Mouse (Mus musculus) C2C12 (cell line): ENCODE results near the gene Syt7. TPM values are rescaled to one million over a fixed set of nuclear protein-coding genes. Genes with fewer than 3 reads are reported as not detected.

Source experiments
- H3K27me3 ChIP-seq: one replicate; pipeline ENCODE4 v1.6.1; 2011; ENCODE audit not compliant: control insufficient read depth, insufficient read depth, insufficient read length
- H3K36me3 ChIP-seq: one replicate; pipeline ENCODE4 v1.6.1; 2011; ENCODE audit not compliant: control insufficient read depth, insufficient read depth
- H3K4me3 ChIP-seq: one replicate; pipeline ENCODE4 v1.5.1; 2011; ENCODE audit warnings: mild to moderate bottlenecking, control low read depth; ENCODE audit not compliant: poor library complexity, insufficient read depth, severe bottlenecking
- H3K79me2 ChIP-seq: one replicate; pipeline ENCODE4 v1.6.1; 2011; ENCODE audit not compliant: control insufficient read depth, insufficient read depth
- H3K79me3 ChIP-seq: one replicate; pipeline ENCODE4 v1.6.1; 2011; ENCODE audit warnings: low read depth, control low read depth
- H3ac ChIP-seq: one replicate; pipeline ENCODE3; 2011; ENCODE audit warnings: low read depth; ENCODE audit not compliant: control insufficient read depth, insufficient read length
- CEBPB ChIP-seq: IDR thresholded peaks from one replicate; pipeline ENCODE4 v1.6.1; 2011; ENCODE audit warnings: low read depth, mild to moderate bottlenecking, control low read depth, moderate library complexity
- CTCF ChIP-seq: IDR thresholded peaks from one replicate; pipeline ENCODE4 v1.5.1; 2011; ENCODE audit not compliant: control insufficient read depth, insufficient read depth, insufficient read length
- FOSL1 ChIP-seq: IDR thresholded peaks from one replicate; pipeline ENCODE4 v1.8.0; 2011; ENCODE audit warnings: mild to moderate bottlenecking, low read length; ENCODE audit not compliant: poor library complexity, insufficient read depth, severe bottlenecking
- MAX ChIP-seq: IDR thresholded peaks from one replicate; pipeline ENCODE4 v1.6.1; 2011; ENCODE audit warnings: mild to moderate bottlenecking, control low read depth
- MYOD1 ChIP-seq: IDR thresholded peaks from one replicate; pipeline ENCODE4 v1.6.1; 2011; ENCODE audit warnings: low read depth; ENCODE audit not compliant: control insufficient read depth, insufficient read length
- MYOG ChIP-seq: IDR thresholded peaks from one replicate; pipeline ENCODE4 v1.6.1; 2011; ENCODE audit not compliant: control insufficient read depth, insufficient read length; ENCODE audit errors: extremely low read depth
- USF1 ChIP-seq: IDR thresholded peaks from one replicate; pipeline ENCODE4 v1.6.1; 2011; ENCODE audit warnings: low read depth, mild to moderate bottlenecking, control low read depth, moderate library complexity
- polyA plus RNA-seq: library from polyadenylated mRNA; unstranded; fragments of >200 nt; fragmentation: generic; extraction: Trizol; gene quantifications from one replicate; pipeline ENCODE4 v1.2.1, GENCODE M21; 2012; ENCODE audit warnings: missing spikeins

Syt7 gene
- polyA plus RNA-seq, 1 experiment, result 0.23 TPM

DNA sequence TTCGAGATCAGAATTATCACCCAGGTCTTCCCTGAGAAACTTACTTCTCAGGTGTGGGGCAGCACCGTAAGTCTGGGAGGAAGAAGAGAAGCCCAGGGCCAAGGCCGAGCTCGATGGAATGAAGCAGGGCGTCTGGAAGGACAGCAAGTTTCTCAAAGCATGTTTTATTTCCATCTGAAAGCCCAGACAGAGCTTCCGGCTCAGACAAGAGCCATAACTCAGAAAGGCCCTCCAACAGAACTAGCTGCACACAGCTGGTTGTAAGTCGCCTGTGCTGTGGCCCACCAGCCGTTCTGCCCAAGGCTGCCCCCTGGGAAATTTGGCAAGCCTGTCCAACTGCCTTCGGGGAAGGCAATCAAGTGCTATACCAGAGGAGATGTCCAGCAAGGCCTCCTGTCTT is 38.5 kb downstream of the Syt7 start:
- Histone ChIP-seq H3K36me3 (no peaks in the 10 kb centered on the region), H3K79me2 (no peaks in the 10 kb centered on the region), H3K79me3 (no peaks in the 10 kb centered on the region), H3K4me3 (no peak overlapping the region), H3ac (no peak overlapping the region), H3K27me3 (peaks cover 69% of the 10 kb centered on the region)
- TF ChIP-seq MYOG (no peak), MAX (no peak), CEBPB (no peak), FOSL1 (no peak), MYOD1 (no peak), USF1 (no peak), CTCF (no peak)

DNA sequence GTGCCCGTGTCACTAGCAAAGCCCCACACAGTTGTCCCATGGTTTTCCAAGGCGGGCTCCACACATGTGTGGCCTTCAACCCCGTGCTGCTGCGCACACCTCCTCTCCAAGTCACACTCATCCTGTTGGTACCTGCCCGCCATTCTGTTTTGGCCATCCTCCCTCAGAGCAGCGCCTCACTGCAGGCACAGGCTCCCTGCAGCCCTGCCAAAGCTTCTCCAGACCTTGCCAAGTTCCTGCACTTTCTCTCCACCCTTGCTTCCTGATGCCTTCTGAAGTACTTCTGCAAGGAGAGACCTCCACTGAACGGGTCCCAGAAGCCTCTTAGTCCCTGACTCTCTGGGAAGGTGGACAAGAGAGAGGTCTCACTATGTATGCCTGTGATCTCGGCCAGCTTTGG is 40.5 kb downstream of the Syt7 start:
- Histone ChIP-seq H3K79me3 (no peaks in the 10 kb centered on the region), H3K79me2 (no peaks in the 10 kb centered on the region), H3ac (no peak overlapping the region), H3K36me3 (no peaks in the 10 kb centered on the region), H3K27me3 (peaks cover 71% of the 10 kb centered on the region), H3K4me3 (no peak overlapping the region)
- TF ChIP-seq MAX (no peak), MYOG (no peak), FOSL1 (no peak), MYOD1 (no peak), USF1 (no peak), CTCF (no peak), CEBPB (no peak)

- H3ac ChIP-seq, result no peak overlapping the region
- H3K4me3 ChIP-seq, result no peak overlapping the region
- TF ChIP-seq FOSL1 (no peak), MAX (no peak), CEBPB (no peak), MYOD1 (no peak), MYOG (no peak), CTCF (no peak), USF1 (no peak)
- H3K79me3 ChIP-seq, result no peaks in the 10 kb centered on the region
- H3K79me2 ChIP-seq, result no peaks in the 10 kb centered on the region
- no peaks in the 10 kb centered on the region for H3K36me3 ChIP-seq
- peaks cover 79% of the 10 kb centered on the region for H3K27me3 ChIP-seq
Observed at GRCm38 (mm10) chr19:10431410-10431809, 42.5 kb downstream of the Syt7 start.

GRCm38 (mm10) chr19:10431841-10432240 is 43.0 kb downstream of the Syt7 start:
- Histone ChIP-seq H3K36me3 (no peaks in the 10 kb centered on the region), H3K79me2 (no peaks in the 10 kb centered on the region), H3K27me3 (peaks cover 79% of the 10 kb centered on the region), H3K4me3 (no peak overlapping the region), H3K79me3 (no peaks in the 10 kb centered on the region), H3ac (no peak overlapping the region)
- TF ChIP-seq FOSL1, result no peak
- no peak for TF ChIP-seq CTCF
- TF ChIP-seq CEBPB, result no peak
- no peak for TF ChIP-seq MYOG
- no peak for TF ChIP-seq USF1
- TF ChIP-seq MAX, result no peak
- no peak for TF ChIP-seq MYOD1

GRCm38 (mm10) chr19:10433225-10433624 is 44.3 kb downstream of the Syt7 start:
- Histone ChIP-seq H3K79me2 (no peaks in the 10 kb centered on the region), H3ac (no peak overlapping the region), H3K36me3 (no peaks in the 10 kb centered on the region), H3K4me3 (no peak overlapping the region), H3K27me3 (peaks cover 72% of the 10 kb centered on the region), H3K79me3 (no peaks in the 10 kb centered on the region)
- TF ChIP-seq CEBPB, result no peak
- TF ChIP-seq MYOG, result no peak
- TF ChIP-seq MAX, result no peak
- TF ChIP-seq FOSL1, result no peak
- no peak for TF ChIP-seq USF1
- TF ChIP-seq CTCF, result no peak
- no peak for TF ChIP-seq MYOD1

DNA sequence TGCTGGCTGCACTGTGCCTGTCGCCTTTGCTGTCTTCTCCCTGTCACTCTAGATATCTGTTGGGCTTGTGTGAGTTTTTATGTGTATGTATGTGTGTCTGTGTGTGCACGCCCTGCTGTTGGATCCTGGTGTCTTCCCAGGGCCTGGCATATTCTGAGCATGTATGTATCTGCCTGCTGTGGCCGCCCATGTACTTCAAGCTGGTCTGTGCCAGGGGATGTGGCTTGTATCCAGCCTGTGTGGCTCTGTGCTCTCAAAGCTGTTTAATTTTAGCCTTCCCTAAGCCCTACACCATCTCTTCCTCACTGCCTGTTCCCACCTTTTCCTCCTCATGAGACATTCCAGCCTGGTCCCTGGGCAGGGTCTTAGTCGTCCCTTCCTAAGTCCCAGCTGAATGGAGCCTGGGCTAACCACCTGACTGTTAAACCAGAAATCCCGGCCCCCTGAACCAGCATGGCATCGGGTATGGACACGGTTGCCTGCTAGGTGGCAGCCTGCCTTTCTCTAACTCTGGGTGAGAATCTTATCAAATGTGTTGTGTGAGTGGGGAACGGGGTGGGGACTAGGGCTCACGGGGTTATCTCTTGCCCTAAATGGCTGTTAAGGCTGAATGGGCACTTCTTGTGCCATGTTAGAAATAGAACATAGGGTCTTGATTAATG is 45.1 kb downstream of the Syt7 start:
- Histone ChIP-seq H3K27me3 (peaks cover 68% of the 10 kb centered on the region), H3K36me3 (no peaks in the 10 kb centered on the region), H3K79me2 (no peaks in the 10 kb centered on the region), H3ac (no peak overlapping the region), H3K4me3 (no peak overlapping the region), H3K79me3 (no peaks in the 10 kb centered on the region)
- no peak for TF ChIP-seq MYOD1
- no peak for TF ChIP-seq USF1
- TF ChIP-seq FOSL1, result no peak
- TF ChIP-seq CEBPB, result no peak
- no peak for TF ChIP-seq MYOG
- no peak for TF ChIP-seq MAX
- TF ChIP-seq CTCF, result no peak
